21 mouse cellular contexts compared by ENCODE assay signal in the genomic region with DNA sequence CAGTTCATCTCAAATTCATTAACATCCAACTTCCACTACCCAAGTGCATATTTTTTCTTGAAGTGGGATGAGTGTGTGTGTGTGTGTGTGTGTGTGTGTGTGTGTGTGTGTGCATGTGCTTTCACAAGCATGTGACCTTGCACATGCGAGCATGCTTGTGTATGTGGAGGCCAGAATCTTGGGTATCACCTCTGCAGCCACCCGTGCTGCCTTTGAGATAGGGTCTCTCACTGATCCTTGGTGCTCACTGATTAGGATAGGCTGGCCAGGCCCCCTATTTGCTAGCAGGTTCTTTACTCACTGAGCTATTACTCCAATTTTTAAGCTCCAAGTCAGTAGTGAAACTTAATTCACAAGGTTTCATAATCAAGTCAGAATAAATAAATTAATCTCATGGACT. TPM values are rescaled to one million over a fixed set of nuclear protein-coding genes. Genes with fewer than 3 reads are reported as not detected.
"Had no signal": no experiment of that assay in that cellular context is flagged by ENCODE, and none has a peak within 500 bp of the region (broad histone marks: within the 10 kb centered on the region; RNA-seq: fewer than 3 reads in every experiment).

No protein-coding gene starts in this region.

- H3K4me3 ChIP-seq: left cerebral cortex, adult 2 months; limb, embryonic 10.5 days; neural tube, embryonic 13.5 days; stomach, embryonic 15.5 days had no signal

- H3K36me3 ChIP-seq: limb, embryonic 10.5 days; neural tube, embryonic 13.5 days; stomach, embryonic 15.5 days had no signal

- H3K9ac ChIP-seq: neural tube, embryonic 13.5 days; stomach, embryonic 15.5 days had no signal

- H3K4me1 ChIP-seq: limb, embryonic 10.5 days; stomach, embryonic 15.5 days had no signal

- ATAC-seq: lung, postnatal 0 days; midbrain, embryonic 16.5 days had no signal

- H3K9me3 ChIP-seq: limb, embryonic 10.5 days; neural tube, embryonic 13.5 days; stomach, embryonic 15.5 days had no signal

- H3K4me2 ChIP-seq: midbrain, embryonic 11.5 days; neural tube, embryonic 13.5 days; stomach, embryonic 15.5 days had no signal

- DNase-seq: kidney, adult 11 months; kidney, postnatal 25 days; lung, adult 2 months; lung, postnatal 36 days; right cerebral cortex, postnatal 14 days had no signal

- H3K27ac ChIP-seq: left cerebral cortex, adult 2 months; limb, embryonic 10.5 days; neural tube, embryonic 13.5 days; stomach, embryonic 15.5 days had no signal

- H3K27me3 ChIP-seq: neural tube, embryonic 13.5 days; stomach, embryonic 15.5 days had no signal

RNA-seq across cellular contexts. Expression of gene Gm21985, which starts 6.8 kb away (rescaled TPM):
- polyA plus RNA-seq: intestine, embryonic 14.5 days; kidney, embryonic 16.5 days; limb, embryonic 10.5 days; lung, adult 2 months; lung, postnatal 0 days; midbrain, embryonic 11.5 days; neural tube, embryonic 13.5 days; spleen, adult 2 months; stomach, embryonic 15.5 days; testis, adult 2 months; thymus, postnatal 0 days had no signal

RNA-seq across cellular contexts. Expression of gene Nutm1, which starts 13.8 kb away (rescaled TPM):
- total RNA-seq: layer of hippocampus, postnatal 25 days; left cerebral cortex, adult 2 months; left cerebral cortex, postnatal 14 days; megakaryocyte, adult 5-6 weeks had no signal
- polyA plus RNA-seq: intestine, embryonic 14.5 days; limb, embryonic 14.5 days; lung, adult 2 months; midbrain, embryonic 11.5 days; midbrain, embryonic 16.5 days; spleen, adult 2 months had no signal
